Mouse (Mus musculus) large intestine, adult 2 months (tissue): Measurements from ENCODE around the gene Zfp688. TPM values are rescaled to one million over a fixed set of nuclear protein-coding genes. Genes with fewer than 3 reads are reported as not detected.
"Not testable (repeated sequence)": the region's sequence is repeated elsewhere in the genome, so short reads cannot be mapped to it uniquely, and the experiment has no call there.

ENCODE experiments used
- DNase-seq: peaks from one replicate; pipeline ENCODE4 v3.0.0-alpha.2; 2012; ENCODE audit warnings: low read depth, low spot score
- WGBS: fragments of 180-500 bp; shearing (Covaris S2); methylation state at CpG from one replicate; pipeline ENCODE4 v1.1.7; 2018; 5-methylcytosine and 5-hydroxymethylcytosine counted together
- polyA plus RNA-seq: library from polyadenylated mRNA; depleted of rRNA; stranded (reverse); fragments of >200 nt; gene quantifications from 2 replicates; pipeline ENCODE4 v1.2.3, GENCODE M21; 2012

Zfp688 gene
- polyA plus RNA-seq, 1 experiment: 18.1 TPM

- no peak for DNase-seq
- WGBS: 87% methylated on average over 3 of the region's 3 CpGs
Observed at GRCm38 (mm10) chr7:127425291-127425690, 3.4 kb upstream of the Zfp688 start.

- no peak for DNase-seq
- WGBS: under 1% methylated on average over 15 of the region's 15 CpGs
Observed at GRCm38 (mm10) chr7:127422247-127422646, 379 bp upstream of the Zfp688 start.

- no peak for DNase-seq
- 71% methylated on average over 2 of the region's 2 CpGs for WGBS
Observed at GRCm38 (mm10) chr7:127411418-127411817, 10.4 kb downstream of the Zfp688 start.

GRCm38 (mm10) chr7:127406002-127406987, 15.6 kb downstream of the Zfp688 start, which contains the start of gene Zfp764:
Gene Zfp764, minus strand, starts transcription at chr7:127406822.
- peak; percentile 65 for DNase-seq
- WGBS: 2% methylated on average over 40 of the region's 40 CpGs

- DNase-seq: not testable (repeated sequence)
- WGBS: 95% methylated on average over 6 of the region's 6 CpGs
Observed at GRCm38 (mm10) chr7:127404101-127404500, 17.8 kb downstream of the Zfp688 start.

GRCm38 (mm10) chr7:127402980-127403379, 18.9 kb downstream of the Zfp688 start:
- WGBS: 66% methylated on average over 2 of the region's 2 CpGs
- DNase-seq: no peak

GRCm38 (mm10) chr7:127400355-127400754, 21.5 kb downstream of the Zfp688 start:
- no peak for DNase-seq
- 37% methylated on average over 3 of the region's 3 CpGs for WGBS

- WGBS: 1% methylated on average over 7 of the region's 7 CpGs
Observed at GRCm38 (mm10) chr7:127393944-127394333, 27.9 kb downstream of the Zfp688 start.

GRCm38 (mm10) chr7:127393157-127393943, 28.5 kb downstream of the Zfp688 start, which contains the start of gene E430018J23Rik:
Gene E430018J23Rik, minus strand, starts transcription at chr7:127393629.
- WGBS: under 1% methylated on average over 45 of the region's 45 CpGs
- DNase-seq: peak; percentile 99

More at GRCm38 (mm10) chr7:127393944-127394333, 27.9 kb downstream of the Zfp688 start:
- DNase-seq: no peak

GRCm38 (mm10) chr7:127392251-127392824, 29.5 kb downstream of the Zfp688 start:
- DNase-seq: no peak
- 72% methylated on average over 8 of the region's 8 CpGs for WGBS

- WGBS: 98% methylated on average over 16 of the region's 16 CpGs
- DNase-seq: no peak
Observed at GRCm38 (mm10) chr7:127391538-127391937, 30.3 kb downstream of the Zfp688 start.

GRCm38 (mm10) chr7:127390306-127390705, 31.6 kb downstream of the Zfp688 start:
- 80% methylated on average over 7 of the region's 7 CpGs for WGBS
- DNase-seq: no peak

- not testable (repeated sequence) for DNase-seq
Observed at GRCm38 (mm10) chr7:127388201-127388600, 33.7 kb downstream of the Zfp688 start.

GRCm38 (mm10) chr7:127386641-127387392, 35.1 kb downstream of the Zfp688 start, which contains the start of gene 9130019O22Rik:
Gene 9130019O22Rik, minus strand, starts transcription at chr7:127387166.
- 12% methylated on average over 38 of the region's 38 CpGs for WGBS
- DNase-seq: peak; percentile 81

GRCm38 (mm10) chr7:127385560-127385959, 36.3 kb downstream of the Zfp688 start:
- WGBS: 98% methylated on average over 4 of the region's 4 CpGs
- DNase-seq: not testable (repeated sequence)

- 26% methylated on average over 6 of the region's 6 CpGs for WGBS
- DNase-seq: no peak
Observed at GRCm38 (mm10) chr7:127378310-127378921, 43.5 kb downstream of the Zfp688 start.

- under 1% methylated on average over 49 of the region's 49 CpGs for WGBS
- DNase-seq: peak; percentile 98
Observed at GRCm38 (mm10) chr7:127375271-127376245, 46.3 kb downstream of the Zfp688 start, which contains the start of gene Zfp747. Gene Zfp747, minus strand, starts transcription at chr7:127376050.
